Mouse (Mus musculus) G1E (cell line): ENCODE results near the gene Nprl2.

ENCODE experiments used
- CTCF ChIP-seq: IDR thresholded peaks from 2 replicates; pipeline ENCODE4 v1.5.1; 2012; ENCODE audit warnings: low read depth, low read length, inconsistent platforms, mixed read lengths
- POLR2AphosphoS5 ChIP-seq: IDR thresholded peaks from 2 replicates; pipeline ENCODE4 v1.6.1; 2012; ENCODE audit warnings: low read depth, low read length, inconsistent platforms; ENCODE audit not compliant: insufficient replicate concordance

- no peak for TF ChIP-seq CTCF
- TF ChIP-seq POLR2AphosphoS5: no peak
These were observed 29.7 kb upstream of the Nprl2 start for GRCm38 (mm10) chr9:107512326-107512725.
